Mouse (Mus musculus) layer of hippocampus, adult 11-12 months (tissue): ENCODE results near the gene Ltbp1.

Experiments used
- DNase-seq: peaks from one replicate; pipeline ENCODE4 v3.0.0; 2022; ENCODE audit warnings: low spot score

The Ltbp1 gene

DNA sequence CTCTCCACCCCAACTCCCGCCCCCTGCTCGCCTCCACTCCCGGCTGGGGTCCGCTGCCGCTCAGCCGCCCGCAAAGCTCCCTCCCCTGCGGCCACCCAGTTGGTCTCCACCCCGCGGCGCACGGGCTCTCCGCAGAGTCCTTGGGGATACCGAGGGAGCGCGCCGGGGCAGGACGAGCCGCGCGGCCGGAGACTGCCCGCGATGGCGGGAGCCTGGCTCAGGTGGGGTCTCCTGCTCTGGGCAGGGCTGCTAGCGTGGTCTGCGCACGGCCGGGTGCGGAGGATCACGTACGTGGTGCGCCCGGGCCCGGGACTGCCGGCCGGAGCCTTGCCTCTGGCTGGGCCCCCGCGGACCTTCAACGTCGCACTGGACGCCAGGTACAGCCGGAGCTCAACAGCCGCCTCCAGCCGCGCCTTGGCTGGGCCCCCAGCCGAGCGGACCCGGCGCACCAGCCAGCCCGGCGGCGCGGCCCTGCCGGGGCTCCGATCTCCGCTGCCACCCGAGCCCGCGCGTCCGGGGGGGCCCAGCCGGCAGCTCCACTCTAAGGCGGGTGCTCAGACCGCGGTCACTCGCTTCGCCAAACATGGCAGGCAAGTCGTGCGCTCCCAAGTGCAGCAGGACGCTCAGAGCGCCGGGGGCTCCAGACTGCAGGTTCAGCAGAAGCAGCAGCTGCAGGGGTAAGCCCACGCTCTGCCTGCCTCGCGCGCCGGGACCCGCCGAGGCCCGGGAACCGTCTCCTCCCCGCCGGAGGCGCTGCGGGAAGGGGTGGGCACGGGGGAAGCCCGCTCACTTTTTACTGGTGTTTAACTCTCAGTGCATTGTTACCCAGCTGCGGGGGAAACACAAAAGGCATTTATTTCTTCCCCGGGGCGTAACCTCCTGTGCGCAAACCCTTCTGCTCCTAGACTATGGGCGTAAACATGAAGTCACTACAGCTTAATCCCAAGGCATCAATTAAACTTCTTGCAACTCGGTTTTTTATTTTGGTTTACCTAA, 615 bp downstream of the Ltbp1 start:
- no peak for DNase-seq

DNA sequence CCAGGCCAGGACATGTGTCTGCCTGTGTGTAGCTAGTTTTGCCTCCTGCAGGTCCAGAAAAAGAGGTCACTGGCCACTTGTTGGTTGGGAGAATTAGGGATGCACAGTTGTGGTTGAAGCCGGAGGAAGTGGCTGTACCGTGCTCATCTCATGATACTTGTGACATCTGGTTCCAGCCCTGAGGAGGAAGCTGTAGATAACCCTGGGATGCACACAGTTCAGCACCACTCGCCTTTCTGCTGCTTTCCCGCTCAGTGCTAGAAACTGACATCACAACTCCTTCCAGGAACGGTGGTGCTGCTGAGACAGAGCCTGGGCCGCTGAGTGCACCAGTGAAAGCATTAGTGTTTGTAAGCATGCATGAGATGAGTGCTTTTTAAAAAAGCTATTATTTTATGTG, 5.6 kb downstream of the Ltbp1 start:
- no peak for DNase-seq

DNA sequence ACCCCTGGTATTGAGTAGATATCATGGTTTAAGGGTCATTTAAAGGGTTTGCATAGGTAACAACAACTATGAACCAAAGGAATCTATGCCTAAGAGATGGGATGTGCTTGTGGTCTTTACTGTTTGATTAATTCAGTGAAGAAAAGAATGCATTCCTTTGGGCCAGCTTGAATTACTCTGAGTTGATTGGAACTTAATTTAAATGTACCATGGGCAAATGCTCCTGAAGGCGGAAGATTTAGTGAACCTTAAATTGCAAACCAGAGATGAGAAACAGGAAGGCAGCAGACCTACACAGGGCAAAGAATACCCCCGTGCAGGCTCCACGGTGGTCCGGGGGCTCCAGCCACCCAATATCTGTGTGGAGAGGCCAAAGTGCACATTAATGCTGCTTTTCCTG, 7.8 kb downstream of the Ltbp1 start:
- no peak for DNase-seq

DNA sequence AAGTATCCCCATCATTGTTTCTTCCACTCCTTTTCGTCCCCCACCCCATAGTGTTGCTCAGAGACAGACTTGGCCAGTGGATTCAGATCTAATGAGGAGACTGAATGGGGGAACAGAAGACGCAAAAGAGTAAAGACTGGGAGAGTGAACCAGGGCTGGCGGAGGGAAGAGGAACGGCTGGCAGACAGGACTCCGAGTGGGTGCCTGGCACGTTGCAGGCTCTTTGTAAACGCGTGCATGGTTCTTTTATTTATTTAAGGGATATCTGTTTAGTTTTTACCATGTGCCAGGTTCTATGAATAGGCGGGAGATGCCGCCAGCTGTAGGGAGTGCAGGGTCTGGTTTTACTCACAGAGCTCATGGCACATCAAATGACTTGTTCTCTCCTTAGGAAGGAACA, 8.5 kb downstream of the Ltbp1 start:
- no peak for DNase-seq

DNA sequence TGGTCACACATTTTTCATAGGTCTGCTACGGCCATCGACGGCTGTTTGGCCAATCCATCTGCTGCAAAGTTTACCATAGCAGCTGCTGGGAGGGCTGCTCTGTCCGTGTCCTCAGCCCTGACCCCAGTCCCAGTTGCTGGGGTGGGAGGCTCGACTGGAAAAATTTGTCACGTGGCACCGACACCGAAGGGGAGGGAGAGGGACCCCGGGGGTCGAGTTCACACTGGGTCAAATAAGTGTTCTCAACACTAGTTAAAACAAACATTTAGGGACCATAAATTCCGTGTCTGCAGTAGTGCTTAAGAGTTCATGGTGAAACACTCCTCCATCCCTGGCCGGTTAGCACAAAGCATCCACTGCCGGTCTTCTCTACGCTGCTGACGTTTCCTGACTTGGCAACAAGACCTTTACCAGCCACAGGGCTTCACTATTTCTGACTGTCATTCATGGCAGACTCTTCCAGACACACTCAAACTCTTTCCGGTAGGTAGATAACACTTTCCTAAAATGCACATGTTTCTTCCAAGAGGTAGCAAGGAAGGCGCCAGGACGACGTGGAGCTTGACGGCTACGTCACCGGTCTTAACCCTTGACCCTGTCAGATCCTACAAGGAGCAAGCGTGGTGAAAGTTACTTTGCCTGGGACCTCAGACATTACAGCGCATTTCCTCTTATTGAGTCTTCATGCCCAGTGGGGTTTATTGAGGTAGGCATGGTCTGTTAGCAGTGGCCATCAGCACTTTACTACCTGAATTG, 9.4 kb downstream of the Ltbp1 start:
- no peak for DNase-seq

DNA sequence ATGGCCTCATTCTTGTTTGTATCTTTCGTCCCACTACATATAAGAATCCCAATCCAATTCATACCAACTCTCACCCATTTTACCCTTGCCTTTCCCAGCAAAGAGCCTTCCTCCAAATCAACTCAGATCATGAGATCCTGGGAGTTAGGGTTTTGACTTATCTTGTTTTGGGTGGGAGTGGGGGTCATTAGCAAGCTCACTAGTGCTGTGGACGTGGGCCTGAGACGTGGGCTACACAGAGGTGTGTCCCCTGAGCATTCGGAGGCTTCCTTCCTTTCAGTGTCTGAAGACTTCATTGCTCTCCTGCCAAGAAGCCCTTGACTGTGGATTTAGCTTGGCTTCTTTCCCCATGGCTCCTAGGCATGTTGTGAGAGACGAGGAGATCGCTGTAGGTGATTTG, 10.2 kb downstream of the Ltbp1 start:
- no peak for DNase-seq

DNA sequence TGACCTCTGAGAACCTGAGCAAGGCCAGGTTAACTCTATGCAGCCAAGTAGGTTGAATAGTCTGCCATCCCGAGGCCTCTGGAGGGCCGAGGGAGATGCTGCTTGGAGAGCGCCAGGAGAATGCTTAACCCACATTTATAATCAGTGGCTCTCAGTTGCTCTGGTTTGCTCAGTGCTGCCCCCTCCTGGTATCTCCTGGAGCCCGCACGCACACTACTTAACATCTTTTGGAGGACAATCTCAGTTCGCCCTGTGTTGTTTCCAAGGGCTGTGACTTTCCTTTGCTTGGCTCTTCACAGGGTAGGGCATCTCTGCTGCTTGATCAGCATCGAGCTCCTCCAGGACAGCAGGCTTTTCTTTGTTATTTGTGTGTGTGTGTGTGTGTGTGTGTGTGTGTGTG, 12.1 kb downstream of the Ltbp1 start:
- no peak for DNase-seq

DNA sequence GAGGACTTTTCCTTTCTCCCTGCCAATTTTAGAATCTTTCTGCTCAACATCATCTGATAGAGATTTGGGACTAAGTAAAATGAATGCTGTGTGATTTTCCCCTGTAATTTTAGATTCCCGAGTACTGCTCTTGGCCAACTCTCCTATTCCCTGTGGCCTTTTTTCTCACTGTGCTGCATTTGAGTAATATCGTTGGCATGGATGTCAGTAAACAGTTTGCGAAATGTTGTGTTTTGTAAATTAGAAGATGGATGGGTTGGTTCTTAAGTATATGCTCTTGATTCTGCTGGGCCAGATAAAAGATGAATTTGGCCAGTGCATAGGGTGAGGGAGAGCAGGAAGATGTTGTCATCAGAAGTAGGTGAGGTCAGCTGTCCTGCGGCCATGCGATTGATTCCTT, 12.8 kb downstream of the Ltbp1 start:
- no peak for DNase-seq

DNA sequence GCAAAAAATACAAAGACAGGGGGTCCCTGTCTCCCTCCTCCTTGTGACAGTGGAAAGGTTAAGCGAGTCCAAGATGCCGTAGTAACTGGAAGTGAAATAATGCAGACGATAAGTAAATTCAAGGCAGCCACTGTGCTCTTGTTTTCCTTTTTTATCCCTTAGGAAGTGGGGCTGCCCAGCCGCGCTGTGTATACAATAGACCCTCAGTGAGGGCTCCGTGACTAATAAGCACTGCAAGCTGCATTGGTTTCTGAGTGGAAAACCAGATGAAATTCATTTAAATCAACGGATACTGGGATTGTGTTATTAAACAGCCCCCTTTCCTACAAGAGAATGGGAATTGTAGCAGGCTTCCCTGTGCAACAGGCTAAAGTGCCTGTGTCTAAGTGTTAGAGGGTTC, 14.7 kb downstream of the Ltbp1 start:
- no peak for DNase-seq

DNA sequence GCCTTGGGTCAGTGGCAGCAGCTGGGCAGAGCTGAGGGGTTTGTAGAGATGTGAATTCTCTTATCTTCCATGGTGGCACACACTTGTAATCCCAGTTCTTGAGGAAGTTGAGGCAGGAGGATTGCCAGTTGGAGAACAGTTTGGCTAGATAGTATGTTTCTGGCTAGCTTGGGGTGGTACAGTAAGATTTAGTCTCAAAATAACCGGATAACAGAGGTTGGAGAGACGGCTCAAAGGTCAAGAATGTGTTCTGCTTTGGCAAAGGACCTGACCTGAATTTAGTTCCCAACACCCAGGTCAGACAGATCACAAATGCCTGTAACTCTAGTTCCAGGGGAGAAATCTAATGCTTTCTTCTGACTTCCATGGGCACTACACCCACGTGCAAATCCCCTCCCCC, 15.3 kb downstream of the Ltbp1 start:
- DNase-seq, result no peak

DNA sequence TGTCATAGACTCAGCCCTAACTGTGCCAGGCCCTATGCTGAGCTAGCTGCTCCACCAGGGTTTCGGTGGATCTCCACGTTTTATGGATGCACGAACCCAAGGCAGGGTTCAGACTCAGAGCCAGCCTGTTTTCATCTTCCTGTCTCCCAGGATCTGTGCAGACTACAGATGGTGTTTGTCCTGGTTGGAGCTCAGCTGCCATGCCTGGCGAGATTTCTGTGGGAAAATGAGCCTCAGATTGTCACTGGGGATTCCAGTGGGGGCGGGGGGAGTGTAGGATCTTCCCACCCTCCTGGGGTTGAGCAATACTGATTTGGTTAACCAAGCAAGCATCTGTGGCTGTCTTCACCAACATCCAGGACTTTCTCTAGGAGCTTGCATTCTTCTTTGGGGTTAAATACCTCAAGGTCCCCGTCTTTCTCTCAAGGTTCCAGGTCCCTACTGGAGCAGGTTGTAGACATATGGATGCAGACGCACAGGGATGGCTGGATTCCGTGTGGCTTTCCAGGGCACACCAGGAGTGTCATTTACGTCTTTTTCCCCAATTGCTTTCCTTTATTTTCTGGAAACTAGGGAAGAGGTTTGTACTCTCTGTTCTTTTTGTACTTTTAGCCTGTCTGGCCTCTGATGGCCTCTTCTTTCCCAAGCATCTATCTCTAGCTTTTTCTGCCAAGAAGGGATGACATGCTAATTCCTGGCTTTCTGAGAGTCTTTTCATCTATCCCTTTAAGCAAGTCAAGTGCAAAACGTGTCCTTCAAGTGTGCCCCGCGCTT, 22.2 kb downstream of the Ltbp1 start:
- DNase-seq, result peak; percentile 17

DNA sequence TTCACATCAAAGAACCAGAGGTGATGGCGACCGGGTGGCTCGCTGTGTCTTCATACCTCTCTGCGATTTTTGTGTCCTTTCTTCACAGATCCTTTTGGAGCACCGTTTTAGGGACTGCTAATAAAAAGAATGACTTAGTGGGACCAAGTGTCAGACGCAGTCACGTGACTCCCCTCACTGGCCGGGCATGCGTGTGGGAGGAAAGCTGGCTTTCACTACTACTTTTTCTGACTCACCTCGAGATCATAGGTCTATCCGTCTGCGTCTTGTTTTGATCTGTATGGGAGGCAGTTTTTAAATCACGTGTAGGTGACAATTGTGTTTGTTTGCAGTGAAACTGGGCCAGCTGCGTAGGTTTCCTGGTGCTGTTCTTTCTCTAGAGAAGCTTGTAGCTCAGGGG, 28.0 kb downstream of the Ltbp1 start:
- DNase-seq, result no peak

DNA sequence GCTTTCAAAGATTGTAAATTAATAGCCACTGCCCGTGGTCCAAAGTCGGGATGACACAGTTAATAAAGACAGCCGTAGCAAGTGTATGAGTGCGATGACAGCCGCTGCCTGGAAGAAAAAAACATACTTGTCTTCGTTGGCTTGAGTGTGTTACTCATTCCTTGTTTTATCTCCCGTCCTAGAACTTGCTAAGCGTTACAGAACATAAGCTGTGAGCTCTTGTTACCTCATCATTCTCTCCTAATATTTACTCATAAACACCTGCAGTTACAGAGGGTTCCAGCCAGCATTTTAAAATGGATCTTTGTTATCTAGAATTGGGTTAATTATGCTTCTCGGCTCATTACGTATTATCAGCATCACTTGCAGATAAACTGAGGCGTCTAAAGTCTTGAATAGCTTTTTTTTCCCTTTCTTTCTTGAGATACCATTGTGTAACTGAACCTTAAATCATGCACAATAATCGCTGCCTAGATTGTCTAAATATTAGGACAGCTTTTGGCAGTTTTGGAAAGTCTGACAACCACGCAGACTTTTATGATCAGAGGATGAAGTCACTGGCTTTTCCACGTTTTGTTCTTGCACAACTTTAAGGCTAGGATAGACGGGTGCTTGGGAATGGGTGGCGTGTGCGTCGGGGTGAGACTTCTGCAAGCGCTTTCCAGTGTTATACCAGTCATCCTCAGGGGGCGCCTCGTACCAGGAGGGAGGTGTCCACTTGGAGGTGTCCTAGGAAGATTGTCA, 28.7 kb downstream of the Ltbp1 start:
- no peak for DNase-seq

DNA sequence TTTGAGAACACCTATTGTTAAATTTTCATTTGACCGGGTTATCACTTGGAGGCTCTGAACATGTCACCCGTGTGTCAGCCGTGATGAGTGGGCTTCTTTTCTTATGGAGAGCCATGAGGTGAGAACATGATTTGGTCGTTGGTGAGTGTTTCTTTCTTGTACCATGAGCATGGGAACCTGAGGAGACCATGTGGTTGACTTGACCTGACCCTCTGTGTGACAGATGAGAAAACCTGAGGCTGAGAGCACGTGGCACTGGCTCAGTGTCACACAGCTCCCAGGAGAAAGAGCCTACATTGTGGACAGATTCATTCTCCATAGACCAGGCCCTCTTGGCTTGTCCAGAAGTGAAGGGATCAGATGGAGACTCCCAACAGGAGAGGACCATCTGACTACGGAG, 31.5 kb downstream of the Ltbp1 start:
- DNase-seq, result no peak

DNA sequence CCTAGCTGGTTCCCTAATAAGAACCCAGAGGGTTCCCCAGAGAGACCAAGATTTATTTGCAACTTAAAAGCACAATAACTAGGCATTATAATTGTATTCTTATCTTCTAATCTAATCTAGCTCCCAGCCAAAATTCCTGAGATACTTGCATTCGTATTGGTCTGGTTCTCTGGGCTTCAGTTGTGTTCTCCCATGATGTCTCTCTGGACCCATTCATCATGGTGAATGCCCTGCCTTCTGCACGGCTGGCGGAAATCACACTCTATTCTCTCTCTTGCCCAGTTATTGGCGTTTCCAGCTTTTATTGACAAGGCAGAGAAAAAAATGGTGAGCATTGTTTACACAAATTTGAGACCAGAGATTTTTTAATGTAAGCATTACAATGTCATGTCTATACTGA, 33.6 kb downstream of the Ltbp1 start:
- no peak for DNase-seq

DNA sequence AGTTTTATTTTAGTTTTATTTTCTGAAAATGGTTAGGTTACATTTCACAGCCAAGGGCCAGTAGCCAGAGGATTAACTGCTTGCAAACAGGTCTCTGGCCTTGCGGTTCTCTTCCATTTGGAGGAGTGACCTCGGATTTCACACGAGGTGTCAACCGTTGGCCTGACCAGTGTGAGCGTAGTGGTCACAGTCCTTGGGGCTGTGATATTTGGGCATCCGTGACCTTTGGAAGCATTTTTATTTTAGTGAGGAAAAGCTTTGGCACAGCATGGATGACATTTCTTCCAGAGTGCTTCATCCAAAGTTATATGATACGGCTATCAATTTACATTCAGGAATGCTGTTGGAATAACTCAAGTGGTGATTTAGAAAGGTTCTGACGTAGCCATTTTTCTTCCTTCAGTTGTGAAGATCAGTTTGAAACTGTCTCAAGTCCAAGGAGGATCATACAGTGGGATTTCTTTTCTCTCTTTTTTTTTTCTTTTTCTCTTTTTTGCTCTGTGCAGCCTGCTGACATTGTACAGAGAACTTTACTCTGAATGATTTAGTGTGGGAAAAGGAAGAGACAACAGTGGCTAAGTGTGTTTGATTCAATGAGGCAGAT, 44.1 kb downstream of the Ltbp1 start:
- no peak for DNase-seq

DNA sequence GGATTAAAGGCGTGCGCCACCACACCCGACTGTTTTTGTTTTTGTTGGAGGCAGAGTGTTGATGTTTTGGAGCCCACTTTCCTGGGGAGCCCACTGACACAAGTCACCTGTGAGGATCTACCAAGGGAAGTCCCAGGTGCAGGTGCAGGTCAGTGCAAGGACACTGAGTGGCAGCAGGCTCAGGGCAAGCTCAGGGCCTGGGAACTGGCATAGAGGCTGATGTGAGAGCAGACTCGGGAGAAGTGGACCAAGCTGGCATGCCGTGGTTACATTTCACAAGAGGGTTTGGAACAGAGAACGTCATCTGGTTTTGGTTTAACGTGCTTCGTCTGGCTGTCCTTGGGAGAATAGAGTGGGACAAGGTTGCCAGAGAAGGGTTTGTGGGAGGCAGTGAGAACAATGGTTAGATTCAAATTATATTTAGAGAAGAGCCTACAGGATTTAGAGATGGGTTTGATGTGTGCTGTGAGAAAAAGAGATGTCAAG, 46.1 kb downstream of the Ltbp1 start:
- DNase-seq, result no peak

DNA sequence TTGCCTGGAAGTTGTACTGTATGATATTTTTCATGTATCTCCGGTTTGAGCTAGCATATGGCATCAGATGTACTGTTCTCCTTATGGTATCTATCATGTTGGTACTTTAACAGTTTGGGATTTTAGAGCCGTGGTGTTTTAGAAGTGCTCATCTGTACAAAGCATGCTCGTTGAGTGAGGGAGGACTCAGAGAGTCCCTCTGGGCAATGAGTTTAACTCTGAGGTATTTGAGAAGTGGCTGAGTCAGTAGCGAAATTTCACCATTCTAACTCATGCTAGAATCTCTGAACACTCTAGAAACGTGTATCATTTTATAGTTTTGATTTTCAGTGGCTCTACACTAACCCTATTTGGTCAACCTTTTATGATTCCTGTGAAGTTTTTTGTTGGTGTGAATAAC, 49.9 kb downstream of the Ltbp1 start:
- no peak for DNase-seq

DNA sequence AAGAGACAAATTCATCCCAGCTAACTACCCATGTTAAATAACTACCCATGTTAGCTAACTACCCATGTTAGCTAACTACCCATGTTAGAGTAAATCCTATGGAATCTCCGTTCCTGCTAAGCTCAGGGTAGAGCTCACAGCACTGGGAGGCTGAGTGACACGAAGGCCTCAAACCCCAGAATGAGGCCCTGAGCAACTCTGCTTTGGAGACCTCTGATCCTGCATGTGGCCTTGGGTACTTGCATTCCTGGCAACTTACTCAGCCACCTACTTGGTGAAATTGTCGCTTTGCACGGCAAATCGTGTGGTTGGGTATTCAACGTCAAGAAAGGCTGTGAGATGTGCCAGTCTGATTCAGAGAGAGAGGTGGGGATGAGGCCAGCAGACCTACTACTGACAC, 50.6 kb downstream of the Ltbp1 start:
- no peak for DNase-seq

DNA sequence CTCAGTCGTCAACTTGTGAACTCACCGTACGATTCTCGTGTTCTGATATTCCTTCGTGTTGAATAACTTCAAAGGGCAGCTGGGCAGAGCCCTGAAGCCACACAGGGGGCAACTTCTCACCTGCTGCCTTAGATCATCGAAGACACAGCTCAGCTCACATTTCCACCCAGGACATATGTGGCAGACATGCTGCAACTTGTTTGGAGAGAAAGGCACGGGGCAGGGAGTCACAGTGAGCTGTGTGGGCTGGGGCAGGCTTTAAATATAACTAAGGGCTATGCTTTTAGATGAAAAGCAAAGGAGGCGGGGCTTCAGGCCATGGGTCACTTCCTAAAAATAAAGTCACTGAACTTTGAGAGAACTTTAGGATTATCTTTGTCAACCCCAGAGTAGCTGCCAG, 51.3 kb downstream of the Ltbp1 start:
- DNase-seq, result no peak

DNA sequence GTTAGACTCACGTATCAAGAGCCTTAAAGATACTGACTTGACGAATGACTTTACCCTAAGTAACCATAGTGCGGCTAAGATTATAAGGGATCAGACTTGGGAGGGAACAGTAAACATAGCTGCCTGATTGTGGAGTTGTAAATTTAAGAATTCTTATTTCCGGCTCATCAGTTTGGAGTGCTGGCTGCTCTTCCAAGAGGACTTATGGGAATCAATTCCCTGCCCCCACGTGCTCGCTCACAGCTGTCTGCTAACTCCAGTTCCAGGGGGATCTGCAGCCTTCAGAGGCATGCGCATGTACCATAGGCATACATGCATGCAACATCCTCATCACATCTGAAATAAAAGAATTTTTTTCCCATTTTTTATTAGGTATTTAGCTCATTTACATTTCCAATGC, 61.0 kb downstream of the Ltbp1 start:
- no peak for DNase-seq
